Mouse (Mus musculus) megakaryocyte-erythroid progenitor cell, adult 5-6 weeks (primary cell): ENCODE measurements around the gene Sdccag8. TPM values are rescaled to one million over a fixed set of nuclear protein-coding genes. Genes with fewer than 3 reads are reported as not detected.

Source experiments
- ATAC-seq: replicated peaks from 2 replicates; pipeline ENCODE4 v1.8.0; 2016; ENCODE audit warnings: mild to moderate bottlenecking, inconsistent platforms; ENCODE audit not compliant: severe bottlenecking, poor library complexity, low FRiP score, low TSS enrichment
- total RNA-seq, 2 experiments: library from RNA; stranded (forward) in 1 of 2; stranded (reverse) in 1 of 2; fragments of 200-1000, 215-1000 nt in 1 of 2; fragments of >200 nt in 1 of 2; fragmentation: Nextera tagmentation in 1 of 2; gene quantifications; 2 replicates each; pipeline ENCODE4 v1.2.3; 2014 to 2017

Gene Sdccag8
- total RNA-seq, 2 experiments from 2014 or later: 4.9 to 11.3 TPM

DNA sequence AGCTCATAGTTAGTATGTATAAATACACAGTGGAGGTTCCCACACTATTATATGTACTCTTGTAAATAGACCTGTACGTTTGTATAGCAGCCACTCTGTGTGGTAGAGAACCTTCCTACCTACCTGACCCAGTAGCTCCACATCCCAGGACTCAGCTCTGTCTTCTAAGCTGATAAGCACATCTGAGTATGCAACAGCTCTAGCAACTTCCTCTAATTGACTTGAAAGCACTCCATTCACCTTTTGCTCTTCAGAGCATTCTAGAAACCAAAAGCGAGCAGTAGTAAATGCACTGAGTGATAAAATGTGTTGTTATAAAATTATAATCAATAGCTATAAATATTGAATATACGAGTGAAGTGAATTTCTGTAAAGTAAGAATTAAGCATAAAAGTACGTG is 12.5 kb downstream of the Sdccag8 start:
- ATAC-seq: no peak

DNA sequence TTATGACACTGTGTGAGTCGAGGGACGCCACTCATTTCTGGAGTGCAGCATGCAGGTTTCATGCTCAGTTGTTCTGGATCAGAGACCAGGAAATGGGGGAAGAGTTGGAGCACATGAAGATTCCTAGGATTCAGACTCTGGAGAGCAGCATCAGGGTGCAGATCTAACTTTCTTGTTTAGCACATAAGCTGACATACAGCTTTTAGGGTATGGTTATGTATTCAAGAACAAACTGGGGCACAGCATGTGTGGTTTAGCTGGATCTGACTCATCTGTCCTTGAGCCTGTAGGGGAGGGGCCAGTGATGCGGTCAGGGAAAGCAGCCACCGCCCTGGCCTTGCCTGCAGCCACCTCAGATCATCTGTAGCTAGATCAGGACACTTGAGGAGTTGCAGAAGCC is 12.9 kb downstream of the Sdccag8 start:
- peak; percentile 70 for ATAC-seq

DNA sequence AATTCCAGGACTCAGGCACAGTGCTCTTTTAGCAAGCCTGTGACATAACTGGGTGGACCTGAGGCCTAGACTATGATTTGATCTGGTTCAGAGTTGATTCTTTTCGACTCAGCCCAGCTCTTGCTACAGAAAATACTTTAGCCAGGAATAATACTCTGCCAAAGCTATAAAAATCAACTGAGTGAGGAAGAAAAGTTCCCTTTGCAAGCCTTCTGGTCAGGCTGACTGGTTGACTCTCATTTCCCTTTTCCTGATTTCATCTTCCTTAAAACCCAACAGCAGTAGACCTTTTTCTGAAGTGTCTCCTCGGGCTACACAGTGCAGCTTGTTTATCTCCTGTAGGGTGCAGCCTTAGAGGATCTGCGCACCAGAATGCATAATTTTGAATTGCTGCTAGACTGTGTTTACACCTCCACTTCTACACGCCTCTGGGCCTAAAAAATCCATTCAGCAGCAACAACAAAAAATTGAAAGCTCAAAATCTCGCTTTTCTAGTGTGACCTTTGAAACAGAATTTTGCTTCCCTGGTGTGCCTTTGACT is 13.6 kb downstream of the Sdccag8 start:
- ATAC-seq: no peak

DNA sequence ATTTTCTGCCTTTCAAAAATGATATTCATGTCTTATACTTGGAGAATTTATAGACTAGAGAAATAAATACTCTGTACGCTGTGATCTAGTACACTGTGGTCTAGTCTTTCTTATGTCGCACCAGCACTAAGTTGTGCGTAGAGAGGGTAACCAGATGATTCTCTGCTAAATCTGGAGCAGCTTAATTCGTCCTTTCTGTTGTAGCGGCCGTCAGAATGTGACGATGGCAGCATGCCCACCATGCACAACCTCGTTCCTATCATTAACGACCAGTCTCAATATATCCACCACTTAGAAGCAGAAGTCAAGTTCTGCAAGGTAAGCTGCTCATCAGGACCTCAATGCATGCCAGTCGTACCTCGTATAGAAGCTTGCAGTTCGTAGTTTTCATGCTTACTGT is 14.2 kb downstream of the Sdccag8 start:
- ATAC-seq: no peak

DNA sequence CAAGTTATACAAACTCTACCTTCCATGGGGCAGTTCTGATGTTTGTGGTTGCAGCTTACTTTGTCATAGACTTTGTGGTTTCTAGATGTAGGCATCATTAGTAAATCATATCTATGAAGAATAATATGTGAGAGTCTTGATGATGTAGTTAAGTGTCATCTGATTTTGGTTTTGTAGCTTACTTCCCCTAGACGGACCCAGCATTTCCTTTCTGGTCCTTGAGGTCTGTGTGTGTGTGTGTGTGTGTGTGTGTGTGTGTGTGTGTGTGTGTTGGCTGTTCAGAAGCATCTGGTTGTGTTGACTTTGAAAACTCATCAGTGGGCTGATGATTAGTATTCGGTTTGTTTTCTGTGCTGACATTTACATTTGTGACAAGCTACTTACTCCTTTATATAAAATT is 17.6 kb downstream of the Sdccag8 start:
- ATAC-seq: no peak

DNA sequence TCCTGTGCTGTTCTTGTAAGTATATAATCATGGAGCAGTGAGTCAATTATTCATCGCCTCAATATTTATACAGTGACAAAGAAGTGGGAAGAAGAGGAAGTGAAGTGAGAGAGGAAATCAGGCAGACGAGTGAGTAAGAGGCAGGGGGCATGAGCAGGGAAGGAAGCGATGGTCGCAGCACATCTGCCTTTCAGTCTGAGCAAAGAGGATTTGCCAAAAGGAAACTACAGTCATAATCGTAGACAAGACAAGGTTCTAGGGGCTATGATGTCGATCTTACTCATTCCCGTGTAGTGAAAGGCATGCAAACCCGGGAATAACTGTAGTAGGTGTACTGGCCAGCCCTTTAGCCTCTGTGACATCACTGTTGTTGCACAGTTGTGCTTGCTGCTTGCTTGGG is 18.1 kb downstream of the Sdccag8 start:
- ATAC-seq: no peak

DNA sequence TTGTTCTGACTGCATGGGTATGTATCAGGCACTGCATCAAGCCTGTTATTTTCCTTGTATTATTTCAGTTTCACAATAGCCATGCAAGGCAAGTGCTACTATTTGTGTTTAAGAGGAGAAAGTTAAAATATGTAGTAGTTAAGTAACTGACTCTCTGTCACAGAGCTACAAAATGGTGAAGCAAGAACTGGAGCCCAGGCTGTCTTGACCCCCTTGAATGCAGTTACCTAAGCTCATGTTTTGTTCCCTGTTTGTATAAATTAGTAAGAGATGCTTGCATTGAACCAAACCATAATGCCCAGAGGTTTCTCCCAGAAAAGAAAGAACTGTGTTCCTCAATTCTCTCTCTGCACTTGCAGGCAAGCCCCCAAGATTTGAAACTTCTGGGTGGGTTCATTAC is 18.8 kb downstream of the Sdccag8 start:
- no peak for ATAC-seq

DNA sequence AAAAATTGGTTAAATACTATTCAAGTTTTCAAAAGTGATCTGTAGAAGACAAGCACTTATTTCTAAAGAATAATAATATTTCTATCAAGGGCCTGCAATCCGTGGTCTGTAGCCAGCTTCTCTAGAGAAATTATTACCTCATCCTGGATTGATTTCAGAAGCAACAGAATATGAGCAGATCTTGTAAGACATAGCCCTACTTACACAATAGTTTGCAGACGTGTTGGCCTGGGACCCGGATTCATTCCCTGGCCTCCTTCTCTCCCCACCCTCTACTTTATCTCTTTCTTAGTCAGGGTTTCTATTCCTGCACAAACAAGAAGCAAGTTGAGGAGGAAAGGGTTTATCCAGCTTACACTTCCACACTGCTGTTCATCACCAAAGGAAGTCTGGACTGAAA is 19.5 kb downstream of the Sdccag8 start:
- ATAC-seq: no peak

DNA sequence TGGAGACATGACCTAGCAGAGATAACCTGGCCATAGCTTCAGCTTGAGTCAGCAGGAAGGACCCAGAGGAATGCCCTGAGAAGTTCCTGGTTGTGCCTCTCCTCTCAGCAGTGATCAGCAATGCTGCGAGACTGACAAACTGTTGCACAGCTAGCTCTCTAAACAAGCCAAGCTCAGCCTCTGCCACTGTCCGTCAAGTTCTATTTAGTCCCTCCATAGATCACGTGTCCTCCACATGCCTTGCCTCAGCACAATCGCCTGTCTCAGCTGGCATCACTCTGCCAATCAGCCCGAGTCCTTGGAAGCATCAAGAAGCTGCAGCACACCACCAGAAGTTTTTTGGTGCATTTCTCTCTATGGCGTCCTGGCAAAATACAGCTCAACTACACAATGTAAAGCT is 20.4 kb downstream of the Sdccag8 start:
- ATAC-seq: peak; percentile 35; the same call in 1 of the 2 replicates

DNA sequence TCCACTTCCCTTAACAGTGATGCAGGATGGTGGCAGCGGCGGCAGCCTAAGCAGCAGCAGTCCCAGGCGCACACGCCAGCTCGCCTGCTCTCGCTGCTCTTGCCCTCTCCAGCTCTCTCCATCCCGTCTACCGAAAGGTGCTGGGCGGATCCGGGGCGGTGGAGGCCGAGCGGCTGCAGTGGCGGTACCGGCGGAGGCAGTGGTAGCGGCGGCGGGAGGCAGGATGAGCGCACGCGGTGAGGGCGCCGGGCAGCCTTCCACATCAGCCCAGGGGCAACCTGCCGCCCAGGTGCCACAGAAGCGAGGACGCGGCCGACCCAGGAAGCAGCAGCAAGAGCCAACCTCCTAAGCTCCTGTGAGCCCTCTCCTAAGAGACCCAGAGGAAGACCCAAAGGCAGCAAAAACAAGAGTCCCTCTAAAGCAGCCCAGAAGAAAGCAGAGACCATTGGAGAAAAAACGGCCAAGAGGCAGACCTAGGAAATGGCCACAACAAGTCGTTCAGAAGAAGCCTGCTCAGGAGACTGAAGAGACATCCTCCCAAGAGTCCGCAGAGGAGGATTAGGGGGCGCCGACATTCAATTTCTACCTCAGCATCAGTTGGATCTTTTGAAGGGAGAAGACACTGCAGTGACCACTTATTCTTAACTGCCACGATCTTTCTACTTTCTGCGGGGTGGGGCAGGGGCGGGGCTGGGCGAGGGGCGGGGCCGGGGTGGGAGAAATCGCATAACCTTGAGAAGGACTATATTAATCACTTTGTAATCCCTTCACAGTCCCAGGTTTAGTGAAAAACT is 21.2 kb downstream of the Sdccag8 start:
- peak; percentile 57 for ATAC-seq

DNA sequence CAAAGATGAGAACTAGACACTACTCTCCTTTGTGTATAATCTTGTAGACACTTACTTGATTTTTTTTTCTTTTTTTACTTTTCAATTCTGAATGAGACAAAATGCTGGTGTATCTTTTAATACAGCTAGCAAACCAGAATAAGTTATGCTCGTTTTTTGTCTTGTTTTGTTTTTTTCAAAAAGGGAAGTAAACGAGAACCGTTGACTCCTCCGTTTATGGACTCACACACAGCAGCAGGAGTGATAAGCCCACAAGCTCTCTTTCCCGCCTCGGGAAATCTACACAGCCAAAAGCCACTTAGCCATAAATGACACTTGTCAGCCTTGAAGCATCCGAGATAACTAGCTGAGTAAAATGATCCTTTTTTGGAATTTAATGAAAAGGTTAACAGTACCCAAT is 22.1 kb downstream of the Sdccag8 start:
- ATAC-seq: peak; percentile 54

DNA sequence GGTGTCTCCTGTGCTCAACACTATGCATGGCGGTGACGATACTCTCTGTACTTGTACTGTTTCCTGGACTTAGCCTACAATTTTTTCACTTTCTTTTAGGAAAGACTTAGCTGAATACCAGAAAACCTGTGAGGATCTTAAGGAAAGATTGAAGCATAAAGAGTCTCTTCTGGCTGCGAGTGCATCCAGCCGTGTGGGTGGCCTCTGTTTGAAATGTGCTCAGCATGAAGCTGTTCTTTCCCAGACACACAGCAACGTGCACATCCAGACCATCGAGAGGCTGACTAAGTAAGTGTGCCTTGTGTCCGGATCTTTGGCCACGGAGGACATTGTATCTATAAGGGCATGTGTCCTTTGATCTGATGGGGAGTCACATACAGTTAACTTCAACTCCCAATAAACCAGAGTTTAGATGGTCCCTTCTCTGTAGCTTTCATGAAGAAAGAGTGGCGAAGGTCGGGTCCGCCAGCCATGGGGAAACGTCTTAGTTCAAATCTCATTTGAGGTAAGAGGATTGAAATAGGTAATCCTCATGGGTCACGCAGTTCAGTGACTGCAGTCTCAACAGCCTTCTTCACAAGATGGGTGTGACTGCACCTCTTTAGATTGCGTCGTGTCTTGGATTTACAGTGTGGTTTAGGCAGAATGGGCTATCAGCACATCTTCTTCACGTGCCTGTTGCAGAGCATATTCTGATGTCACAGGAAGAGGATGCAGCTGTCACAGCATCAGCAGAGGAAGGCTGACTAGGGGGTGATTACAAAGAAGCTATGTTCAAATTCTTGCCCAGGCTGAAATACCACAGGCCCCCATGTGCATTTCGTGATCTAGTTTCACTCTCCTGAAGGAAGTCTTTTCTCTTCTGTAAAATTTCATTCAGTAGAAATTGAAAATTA is 30.9 kb downstream of the Sdccag8 start:
- peak; percentile 73 for ATAC-seq

DNA sequence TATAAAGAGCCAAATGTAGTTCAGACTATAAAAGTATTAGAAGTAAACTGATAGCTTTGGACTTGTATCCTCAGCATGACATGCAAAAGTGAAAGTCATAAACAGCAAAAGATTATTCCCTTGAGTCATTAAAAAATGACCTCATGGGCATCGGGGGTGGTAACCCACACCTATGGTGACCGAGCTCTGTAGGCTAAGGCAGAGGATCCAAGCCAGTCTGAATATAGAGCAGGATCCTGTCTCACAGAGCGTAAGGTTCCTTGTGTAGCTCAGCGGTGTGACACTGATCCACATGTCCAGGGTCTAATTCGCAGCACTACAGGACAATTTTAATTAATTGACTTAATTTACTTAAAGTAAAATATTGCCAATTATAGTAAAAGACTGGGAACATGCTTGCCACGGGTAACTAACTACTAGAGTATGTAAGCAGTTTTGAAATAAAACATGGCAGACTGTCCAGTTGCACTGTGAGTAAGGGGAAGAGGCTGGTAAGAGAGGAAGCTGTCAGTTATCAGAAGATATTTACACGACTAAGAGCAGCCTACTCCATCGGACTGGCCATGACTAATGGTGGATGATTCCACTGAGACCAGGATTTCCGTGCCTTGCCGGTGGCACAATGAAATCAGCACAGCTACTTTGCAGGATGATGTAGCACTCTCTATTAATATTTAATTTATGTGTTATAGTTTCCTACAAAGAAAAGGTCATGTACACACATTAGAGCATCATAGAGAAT is 32.8 kb downstream of the Sdccag8 start:
- ATAC-seq: no peak

DNA sequence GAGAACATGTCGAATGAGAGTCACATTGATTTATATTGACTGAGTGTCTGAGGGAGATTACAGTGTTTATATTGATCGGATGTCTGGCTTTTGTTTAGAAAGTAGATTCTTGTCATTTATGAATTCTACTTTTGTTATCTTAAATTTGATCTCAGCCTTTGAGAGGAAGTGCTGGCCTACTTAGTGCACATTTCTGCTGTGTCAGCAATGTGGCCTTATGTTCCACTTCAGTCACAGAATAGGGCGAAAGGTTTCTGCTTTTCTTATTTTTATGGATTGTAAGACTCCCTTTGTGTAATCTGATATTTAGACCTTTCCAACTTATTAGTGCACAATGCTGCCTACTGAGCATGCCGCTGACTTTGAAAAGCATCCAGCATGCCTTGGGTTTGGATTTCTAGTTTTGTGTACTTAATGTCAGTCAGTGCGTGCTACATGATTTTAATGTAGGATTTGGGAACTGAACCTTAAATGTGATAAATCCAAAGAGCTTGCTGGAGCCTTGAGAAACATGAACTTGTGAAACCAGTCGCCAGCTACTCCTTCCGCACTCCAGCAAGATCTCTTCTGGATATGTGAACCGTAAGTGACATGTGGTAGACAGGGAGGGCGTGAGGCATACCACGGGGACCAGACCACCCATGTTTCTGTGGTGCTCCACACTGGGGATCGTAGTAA is 34.3 kb downstream of the Sdccag8 start:
- ATAC-seq: no peak

DNA sequence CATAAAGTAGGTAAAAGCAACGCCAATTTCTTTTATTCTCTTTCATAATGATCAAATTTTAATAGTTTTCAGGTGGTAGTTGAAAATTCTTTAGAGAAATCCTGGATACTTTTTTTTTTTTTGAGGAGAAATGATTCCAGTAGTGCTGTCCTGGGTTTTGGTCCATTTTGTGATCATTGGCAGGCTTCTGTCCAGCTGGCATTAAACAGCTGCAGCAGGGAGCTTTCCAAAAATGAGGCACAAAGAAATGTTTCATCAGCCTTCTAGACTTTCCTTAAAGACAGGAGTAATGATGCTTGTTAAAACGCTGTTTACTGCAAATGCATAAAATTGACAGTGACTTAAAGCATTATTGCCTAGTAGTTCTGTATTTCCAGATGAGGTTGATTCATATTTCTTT is 34.9 kb downstream of the Sdccag8 start:
- ATAC-seq: no peak

DNA sequence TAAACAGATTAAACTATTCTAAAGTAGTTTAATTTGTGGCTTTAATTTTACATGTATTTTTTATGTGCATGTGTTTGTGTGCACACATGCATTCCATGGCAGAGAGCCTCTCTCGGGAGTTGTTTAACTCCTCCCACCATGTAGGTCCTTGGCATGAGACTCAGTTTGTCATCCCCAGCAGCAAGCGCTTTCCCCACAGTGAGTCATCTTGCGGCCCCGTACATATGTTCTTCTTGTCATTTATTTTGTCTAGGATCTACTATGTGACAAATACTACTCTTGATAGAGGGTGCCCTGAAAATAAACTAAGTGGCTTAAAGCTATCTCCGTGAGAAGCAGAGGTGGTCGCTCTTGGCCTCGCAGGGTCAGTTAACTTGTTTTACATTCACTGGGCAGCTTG is 36.9 kb downstream of the Sdccag8 start:
- no peak for ATAC-seq

DNA sequence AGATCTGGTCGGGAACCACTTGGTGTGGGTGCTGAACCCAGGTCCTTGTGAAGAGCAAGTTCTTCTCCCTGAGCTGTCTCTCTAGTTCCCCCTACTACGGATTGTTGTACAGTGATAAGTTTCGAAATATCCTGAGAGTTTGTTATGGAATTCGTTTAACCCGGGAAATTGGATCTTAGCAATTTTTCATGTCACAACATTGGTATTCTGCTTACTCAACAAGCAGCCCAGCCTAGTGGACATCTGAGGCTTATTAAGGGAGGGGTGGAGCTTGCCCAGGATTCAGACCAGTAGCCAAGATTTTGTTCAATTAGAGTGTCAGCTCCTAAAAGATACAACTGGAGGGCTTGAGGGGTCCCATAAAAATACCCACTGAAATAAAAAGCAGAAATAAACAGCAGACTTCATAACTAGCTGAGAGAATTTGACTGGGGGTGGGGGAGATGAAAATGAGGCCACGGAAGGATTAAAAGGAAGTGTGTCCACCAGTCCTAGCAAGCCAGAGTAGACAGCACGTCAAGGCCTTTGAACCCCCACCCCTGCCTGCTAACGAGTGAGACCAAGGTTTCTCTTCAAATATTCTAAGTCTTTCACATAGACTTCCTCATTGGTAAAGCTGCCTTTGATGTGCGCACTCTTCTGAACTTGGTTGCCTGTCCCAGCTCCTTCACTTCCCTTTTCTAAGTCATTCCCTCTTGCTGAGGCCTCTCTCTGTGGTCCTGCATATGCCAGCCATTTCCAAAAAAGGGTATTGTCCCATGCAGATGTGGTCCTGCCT is 38.5 kb downstream of the Sdccag8 start:
- no peak for ATAC-seq

DNA sequence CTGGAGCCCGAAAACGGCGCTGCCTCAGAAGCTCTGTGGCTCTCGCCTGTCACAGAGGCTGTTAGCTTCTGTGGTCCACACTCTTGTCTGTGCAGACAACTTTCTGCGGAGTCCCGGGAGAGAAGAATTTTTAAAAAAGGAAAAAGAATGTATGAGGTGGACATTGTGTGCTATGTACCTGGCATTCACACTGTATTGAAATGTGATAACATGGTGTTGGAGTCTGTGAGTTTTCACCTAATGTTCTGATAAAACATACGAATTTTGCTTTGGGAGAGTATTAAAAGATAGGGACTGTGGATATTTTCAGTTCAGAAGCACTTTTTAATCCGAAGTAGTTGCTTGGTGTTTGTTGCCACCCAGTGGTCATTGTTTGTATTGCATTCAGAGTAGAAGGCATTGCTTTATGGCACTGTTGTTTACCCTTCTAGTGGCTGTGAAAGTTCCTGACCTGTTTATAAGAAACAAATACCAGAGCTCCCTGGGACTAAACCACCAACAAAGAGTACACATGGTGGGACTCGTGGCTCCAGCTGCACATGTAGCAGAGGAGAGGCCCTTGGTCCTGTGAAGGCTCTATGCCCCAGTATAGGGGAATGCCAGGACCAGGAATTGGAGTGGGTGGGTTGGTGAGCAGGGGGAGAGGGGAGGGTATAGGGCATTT is 47.7 kb downstream of the Sdccag8 start:
- peak; percentile 87 for ATAC-seq
